Mouse (Mus musculus) spleen, adult 18-20 months (tissue): Measurements from ENCODE around the gene Amh.
A peak's percentile ranks its signal among the peaks of the same experiment; 100 is the strongest.

Source experiments
- DNase-seq, 2 experiments: peaks; one replicate each; pipeline ENCODE4 v3.0.0; 2022; ENCODE audit warnings: mixed read lengths in 2 of 2

Amh gene

GRCm38 (mm10) chr10:80804916-80805315 lies at the start of gene Amh:
Gene Amh, plus strand, starts transcription at chr10:80805243.
- no peak for DNase-seq

- no peak for DNase-seq
Observed at GRCm38 (mm10) chr10:80755291-80756015, 49.6 kb upstream of the Amh start.

- no peak for DNase-seq
Observed at GRCm38 (mm10) chr10:80756099-80756498, 48.9 kb upstream of the Amh start.

GRCm38 (mm10) chr10:80756509-80756908 lies 48.5 kb upstream of the Amh start:
- DNase-seq: no peak

- no peak for DNase-seq
Observed at GRCm38 (mm10) chr10:80756967-80757366, 48.1 kb upstream of the Amh start.

GRCm38 (mm10) chr10:80757717-80758116 lies 47.3 kb upstream of the Amh start:
- peak; percentile 39 to 68 for DNase-seq

- DNase-seq: no peak
Observed at GRCm38 (mm10) chr10:80758651-80759050, 46.4 kb upstream of the Amh start.

GRCm38 (mm10) chr10:80760596-80761524 lies 44.2 kb upstream of the Amh start:
- no peak for DNase-seq

GRCm38 (mm10) chr10:80761821-80762220 lies 43.2 kb upstream of the Amh start:
- no peak for DNase-seq

- DNase-seq: no peak
Observed at GRCm38 (mm10) chr10:80763502-80763901, 41.5 kb upstream of the Amh start.

- no peak for DNase-seq
Observed at GRCm38 (mm10) chr10:80765746-80766145, 39.3 kb upstream of the Amh start.

GRCm38 (mm10) chr10:80766161-80766815 lies 38.8 kb upstream of the Amh start:
- no peak for DNase-seq

- DNase-seq: no peak
Observed at GRCm38 (mm10) chr10:80768365-80768764, 36.7 kb upstream of the Amh start.

- no peak for DNase-seq
Observed at GRCm38 (mm10) chr10:80773816-80774215, 31.2 kb upstream of the Amh start.

- DNase-seq: peak in 1 of 2 experiments; percentile 63
Observed at GRCm38 (mm10) chr10:80774549-80774948, 30.5 kb upstream of the Amh start.

GRCm38 (mm10) chr10:80774981-80775380 lies 30.1 kb upstream of the Amh start:
- DNase-seq: no peak

- no peak for DNase-seq
Observed at GRCm38 (mm10) chr10:80775731-80776130, 29.3 kb upstream of the Amh start.

GRCm38 (mm10) chr10:80776358-80776869 lies 28.6 kb upstream of the Amh start:
- no peak for DNase-seq

GRCm38 (mm10) chr10:80777123-80777522 lies 27.9 kb upstream of the Amh start:
- no peak for DNase-seq

- no peak for DNase-seq
Observed at GRCm38 (mm10) chr10:80779565-80779964, 25.5 kb upstream of the Amh start.

GRCm38 (mm10) chr10:80784302-80784701 lies 20.7 kb upstream of the Amh start:
- DNase-seq: no peak

GRCm38 (mm10) chr10:80784871-80785270 lies 20.2 kb upstream of the Amh start:
- no peak for DNase-seq

- no peak for DNase-seq
Observed at GRCm38 (mm10) chr10:80785963-80786362, 19.1 kb upstream of the Amh start.
